Mouse (Mus musculus) cortical plate, adult 2 months (tissue): ENCODE results near the gene Icam4.

Experiments used
- CTCF ChIP-seq: fragments of 200-500 bp; IDR thresholded peaks from 2 replicates; pipeline ENCODE4 v1.5.1; 2011; ENCODE audit warnings: mild to moderate bottlenecking, control low read depth, low read length; ENCODE audit not compliant: insufficient read depth; ENCODE audit errors: extremely low read depth
- POLR2A ChIP-seq: fragments of 200-500 bp; IDR thresholded peaks from 2 replicates; pipeline ENCODE4 v1.6.1; 2011; ENCODE audit warnings: mild to moderate bottlenecking, low read length, control low read depth; ENCODE audit not compliant: insufficient read depth; ENCODE audit errors: extremely low read depth

DNA sequence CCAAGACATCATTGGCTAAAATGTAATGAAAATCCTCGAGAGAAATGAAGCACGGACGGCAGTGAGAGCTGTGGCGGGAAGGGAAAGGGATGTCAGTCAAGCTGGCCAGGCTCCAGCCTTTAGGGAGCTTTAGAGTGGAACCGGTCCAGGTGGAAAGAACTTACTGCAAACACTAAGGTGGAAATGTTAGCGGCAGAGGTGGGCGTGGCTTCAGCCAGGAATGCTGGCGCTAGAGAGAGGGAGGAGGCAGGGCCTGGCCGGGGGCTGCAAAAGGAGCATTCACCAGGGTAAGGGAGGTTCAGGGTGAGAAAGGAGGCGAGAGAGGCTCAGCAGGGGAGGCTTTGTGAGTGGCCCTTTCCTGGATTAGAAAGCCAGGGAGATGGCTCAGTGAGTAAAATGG lies 38.3 kb upstream of the Icam4 start:
- TF ChIP-seq CTCF, result no peak
- no peak for TF ChIP-seq POLR2A
